Mouse (Mus musculus): Measurements from ENCODE around the gene Mfsd2a.

DNA sequence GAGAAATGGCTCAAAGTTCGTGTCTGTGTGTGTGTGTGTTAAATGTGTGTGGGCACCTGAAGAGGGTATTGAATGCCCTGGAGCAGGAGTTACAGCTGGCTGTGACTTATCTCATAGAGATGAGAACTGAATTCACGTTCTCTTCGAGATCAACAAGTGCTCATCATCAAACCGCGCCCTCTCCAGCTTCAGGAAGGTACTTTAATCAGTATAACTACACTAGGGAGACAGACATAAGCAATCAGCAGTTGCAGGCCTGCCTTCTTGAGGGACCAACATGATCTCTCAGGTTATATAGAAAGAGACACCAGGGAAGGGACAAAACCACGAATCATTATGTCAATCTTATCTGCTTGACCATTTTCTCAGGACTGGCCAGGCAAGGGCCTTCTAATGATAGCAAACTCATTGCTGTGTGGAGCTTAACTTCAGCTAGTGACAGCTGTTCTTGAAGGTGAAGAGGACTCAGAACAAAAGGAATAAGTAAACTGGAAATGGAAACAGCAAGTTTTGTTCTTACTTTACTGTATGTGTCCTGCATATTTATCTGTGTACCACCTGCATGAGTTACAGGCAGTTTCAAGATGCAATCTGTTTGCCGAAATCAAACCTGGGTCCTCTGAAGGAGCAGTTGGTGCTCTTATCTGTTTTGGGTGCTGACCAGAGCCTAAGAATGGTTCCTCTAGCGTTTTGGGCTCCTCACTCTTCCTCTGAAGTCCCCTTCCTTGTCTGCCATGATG lies 28.6 kb downstream of the Mfsd2a start:
- TF ChIP-seq CTCF (IDR thresholded peaks at IDR 0.05; ENCODE audit: low read depth) (no peak), EP300 (IDR thresholded peaks at IDR 0.05; ENCODE audit: low read depth) (no peak)

Data from heart, postnatal 0 days (tissue).